Mouse (Mus musculus) regulatory T cell (primary cell): Measurements from ENCODE around the gene Agap2.
"Not testable (repeated sequence)": the region's sequence is repeated elsewhere in the genome, so short reads cannot be mapped to it uniquely, and the experiment has no call there.

Source experiments
- in situ Hi-C: fragments of 300-600 bp; cut with MboI, MseI; formaldehyde crosslinking; loops from one replicate; pipeline ENCODE4 v1.15.1; 2025; ENCODE audit warnings: high pct_unique_total_duplicates

Agap2 gene

GRCm38 (mm10) chr10:127059174-127059967 is 15.7 kb upstream of the Agap2 start:
- in situ Hi-C loops = no loop called here

DNA sequence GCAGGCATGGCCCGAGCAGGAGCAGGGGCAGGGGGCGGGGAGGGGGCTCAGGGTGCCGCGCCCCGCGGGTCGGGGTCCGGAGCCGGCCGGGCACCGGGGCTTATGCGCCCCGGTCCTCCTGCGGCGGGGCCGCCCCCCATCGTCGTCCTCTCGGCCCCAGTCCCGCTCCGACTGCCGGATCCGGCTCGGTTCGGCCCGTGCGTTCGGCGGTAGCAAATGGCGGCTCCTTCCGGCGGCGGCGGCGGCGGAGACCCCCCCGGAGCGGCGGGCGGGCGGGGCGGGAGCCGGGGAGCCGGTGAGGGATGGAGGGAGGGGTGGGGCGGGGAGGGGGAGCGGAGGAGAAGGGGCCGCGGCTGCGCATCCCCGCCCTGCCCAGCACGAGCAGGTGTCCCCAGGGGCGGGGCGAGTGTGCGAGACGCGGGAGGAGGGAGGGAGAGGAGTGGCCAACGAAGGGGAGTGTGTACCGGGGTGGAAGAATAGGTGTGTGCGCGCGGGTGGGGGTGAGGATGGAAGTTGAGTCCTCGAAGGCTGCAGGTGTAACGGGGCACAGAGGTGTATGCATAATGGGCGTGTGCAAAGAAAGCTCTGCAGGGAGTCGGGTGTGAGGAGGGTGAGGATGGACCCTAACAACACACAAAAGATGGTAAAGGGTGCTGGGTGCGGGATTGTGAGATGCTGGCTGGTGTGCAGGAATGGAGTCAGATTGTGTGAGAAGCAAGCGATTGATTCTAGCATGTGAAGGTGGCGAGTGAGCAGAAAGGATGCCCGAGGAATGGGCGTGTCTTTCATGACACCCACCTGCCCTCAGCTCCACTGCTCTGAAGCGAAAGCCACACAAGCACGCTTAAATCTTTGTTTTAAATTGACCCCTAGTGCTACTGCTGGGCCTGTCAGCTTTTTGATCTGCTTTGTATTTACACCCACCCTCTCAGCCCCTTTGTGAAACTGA is 14.8 kb upstream of the Agap2 start, which contains the start of gene March9:
Gene March9 (minus strand): TSS at position 217 of the 949 bp plus-strand sequence.
- in situ Hi-C loops = no loop called here

DNA sequence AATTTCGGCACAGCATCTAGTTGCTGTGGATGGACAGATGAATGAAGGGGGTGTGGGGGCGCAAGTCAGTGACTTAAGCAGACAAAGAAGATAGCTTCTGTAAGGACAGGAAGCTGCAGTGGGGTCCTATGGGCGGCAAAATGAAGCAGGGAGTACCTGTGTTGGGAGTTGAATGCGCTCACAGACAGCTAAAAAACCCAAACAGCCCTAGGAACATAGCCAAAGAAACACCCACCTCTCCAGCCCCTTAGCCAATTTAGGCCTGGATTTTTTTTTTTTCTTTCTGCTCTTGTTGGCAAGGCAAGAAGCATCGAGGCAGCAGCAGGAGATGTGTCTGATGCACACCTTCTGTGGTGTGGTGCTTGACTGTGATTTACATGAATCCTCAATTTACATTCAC is 14.0 kb upstream of the Agap2 start:
- in situ Hi-C loops = no loop called here

- in situ Hi-C loops = no loop called here
Observed at GRCm38 (mm10) chr10:127061513-127061912, 13.6 kb upstream of the Agap2 start.

DNA sequence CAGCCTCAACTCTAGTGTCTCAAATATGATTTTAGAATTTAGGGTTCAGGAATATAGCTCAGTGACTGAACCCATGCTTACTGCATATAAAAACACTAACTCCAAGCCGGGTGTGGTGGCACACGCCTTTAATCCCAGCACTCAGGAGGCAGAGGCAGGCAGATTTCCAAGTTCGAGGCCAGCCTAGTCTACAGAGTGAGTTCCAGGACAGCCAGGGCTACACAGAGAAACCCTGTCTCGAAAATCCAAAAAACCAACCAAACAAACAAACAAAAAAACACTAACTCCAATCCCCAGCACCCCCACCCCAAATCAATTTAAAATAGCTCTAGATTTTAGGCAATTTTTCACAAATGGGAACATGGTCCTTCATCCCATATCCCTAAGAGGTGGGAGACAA is 13.0 kb upstream of the Agap2 start:
- in situ Hi-C loops = not testable (repeated sequence)

- in situ Hi-C loops = no loop called here
Observed at GRCm38 (mm10) chr10:127062503-127062902, 12.6 kb upstream of the Agap2 start.

- in situ Hi-C loops = no loop called here
Observed at GRCm38 (mm10) chr10:127063239-127063872, 11.7 kb upstream of the Agap2 start, which contains the start of gene Cdk4. Gene Cdk4, plus strand, starts transcription at chr10:127063534.

DNA sequence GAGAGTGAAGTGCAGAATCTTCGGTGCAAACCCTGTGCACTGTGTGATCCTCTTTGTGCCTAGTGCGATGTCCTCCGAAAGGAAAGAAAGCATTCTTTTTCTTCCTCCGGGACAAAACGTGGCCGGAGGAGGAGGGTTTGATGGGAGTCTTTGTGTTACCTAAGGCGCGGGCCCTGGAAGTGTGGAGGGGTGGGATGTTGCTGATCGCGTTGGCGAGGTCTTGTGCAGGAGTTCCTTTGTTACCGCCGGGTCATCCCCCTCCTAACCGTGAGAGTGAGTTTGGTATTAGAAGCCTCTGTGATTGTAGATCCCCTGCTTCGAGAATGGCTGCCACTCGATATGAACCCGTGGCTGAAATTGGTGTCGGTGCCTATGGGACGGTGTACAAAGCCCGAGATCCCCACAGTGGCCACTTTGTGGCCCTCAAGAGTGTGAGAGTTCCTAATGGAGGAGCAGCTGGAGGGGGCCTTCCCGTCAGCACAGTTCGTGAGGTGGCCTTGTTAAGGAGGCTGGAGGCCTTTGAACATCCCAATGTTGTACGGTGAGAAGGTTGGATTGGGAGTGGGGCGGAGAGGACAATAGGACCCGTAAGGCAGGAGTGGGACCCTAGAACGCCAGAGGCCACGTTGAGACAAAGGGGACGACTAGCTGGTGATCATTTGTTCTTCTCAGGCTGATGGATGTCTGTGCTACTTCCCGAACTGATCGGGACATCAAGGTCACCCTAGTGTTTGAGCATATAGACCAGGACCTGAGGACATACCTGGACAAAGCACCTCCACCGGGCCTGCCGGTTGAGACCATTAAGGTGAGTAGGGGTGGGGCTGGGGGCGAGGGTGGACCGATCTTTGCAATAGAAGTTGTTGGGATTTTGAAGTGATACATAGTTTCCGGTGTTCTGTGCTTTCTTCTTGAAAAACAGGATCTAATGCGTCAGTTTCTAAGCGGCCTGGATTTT is 10.9 kb upstream of the Agap2 start:
- in situ Hi-C loops = no loop called here

DNA sequence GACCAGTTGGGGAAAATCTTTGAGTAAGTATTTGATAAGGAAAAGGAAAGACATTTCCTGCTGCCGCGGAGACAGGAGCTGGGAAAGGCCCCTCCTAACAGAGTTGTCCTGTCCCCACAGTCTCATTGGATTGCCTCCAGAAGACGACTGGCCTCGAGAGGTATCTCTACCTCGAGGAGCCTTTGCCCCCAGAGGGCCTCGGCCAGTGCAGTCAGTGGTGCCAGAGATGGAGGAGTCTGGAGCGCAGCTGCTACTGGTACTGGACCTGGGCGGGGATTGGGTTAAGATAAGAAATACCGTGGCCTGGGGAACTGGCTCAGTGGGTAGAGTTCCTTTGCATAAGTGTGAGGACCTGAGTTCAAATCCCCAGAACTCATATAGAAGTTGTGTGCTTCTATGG is 9.1 kb upstream of the Agap2 start:
- in situ Hi-C loops = no loop called here

GRCm38 (mm10) chr10:127066519-127067018 is 8.5 kb upstream of the Agap2 start:
- in situ Hi-C loops = no loop called here

GRCm38 (mm10) chr10:127068360-127069038 is 6.6 kb upstream of the Agap2 start:
- in situ Hi-C loops = no loop called here

DNA sequence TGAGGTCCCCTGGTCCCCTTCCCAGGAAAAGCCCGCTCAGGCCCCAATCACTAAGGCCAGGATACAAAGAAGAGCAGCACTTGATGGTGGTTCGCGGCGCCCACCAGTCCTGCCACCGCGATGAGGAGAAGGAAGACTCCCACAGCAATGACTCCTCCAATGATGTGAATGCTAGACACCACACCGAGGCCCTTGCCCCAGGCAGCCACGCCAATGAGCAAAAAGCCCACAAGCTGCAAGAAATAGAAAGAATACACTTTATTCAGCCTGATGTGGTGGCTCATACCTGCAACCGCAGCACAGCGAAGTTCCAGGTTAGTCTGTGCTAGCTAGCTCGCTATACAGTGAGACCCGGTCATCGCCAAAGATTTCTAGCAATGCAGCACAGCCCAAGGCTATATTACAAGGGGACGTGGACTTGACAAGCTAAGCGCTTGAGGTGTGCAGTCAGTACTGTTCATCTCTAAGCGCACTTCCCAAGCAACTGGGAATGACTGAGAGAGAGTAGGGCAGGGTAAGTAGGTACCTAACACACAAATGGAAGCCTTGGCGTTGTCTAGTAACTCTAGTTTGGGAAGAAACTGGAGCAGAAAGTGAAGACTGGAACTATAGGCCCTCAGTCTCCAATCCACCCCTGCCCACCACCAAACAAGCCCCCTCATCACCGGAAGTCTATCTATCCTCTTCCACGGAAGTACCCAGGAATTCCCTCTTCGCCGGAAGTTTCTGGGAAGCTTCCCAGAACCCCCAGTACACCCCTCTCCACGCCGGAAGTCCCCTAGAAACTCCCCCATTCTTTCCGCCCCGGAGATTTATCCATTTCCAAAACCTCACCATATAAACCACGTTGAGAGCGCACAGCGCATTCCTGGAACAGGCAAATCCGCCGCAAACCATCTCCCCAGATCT is 5.5 kb upstream of the Agap2 start:
- in situ Hi-C loops = no loop called here

- in situ Hi-C loops = no loop called here
Observed at GRCm38 (mm10) chr10:127070190-127071121, 4.6 kb upstream of the Agap2 start, which contains the start of gene Tspan31. Gene Tspan31, minus strand, starts transcription at chr10:127070264.

DNA sequence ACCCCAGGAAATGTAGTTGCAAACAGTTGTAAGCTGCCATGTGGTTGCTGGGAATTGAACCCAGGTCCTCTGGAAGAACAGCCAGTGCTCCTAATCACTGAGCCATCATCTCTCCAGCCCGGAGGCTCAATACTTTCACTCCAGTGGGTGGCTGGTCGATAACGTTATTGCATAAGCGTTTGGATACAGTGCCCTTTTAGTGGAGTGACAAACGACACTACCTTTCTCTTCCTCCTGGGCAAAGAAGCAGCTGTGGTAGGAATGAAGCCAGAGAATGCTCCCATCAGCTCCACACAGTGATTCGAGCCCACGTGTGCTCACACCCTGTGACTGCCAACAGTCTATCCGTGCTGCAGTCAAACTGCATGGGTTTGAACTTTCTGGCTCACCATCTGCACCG is 3.9 kb upstream of the Agap2 start:
- in situ Hi-C loops = no loop called here

DNA sequence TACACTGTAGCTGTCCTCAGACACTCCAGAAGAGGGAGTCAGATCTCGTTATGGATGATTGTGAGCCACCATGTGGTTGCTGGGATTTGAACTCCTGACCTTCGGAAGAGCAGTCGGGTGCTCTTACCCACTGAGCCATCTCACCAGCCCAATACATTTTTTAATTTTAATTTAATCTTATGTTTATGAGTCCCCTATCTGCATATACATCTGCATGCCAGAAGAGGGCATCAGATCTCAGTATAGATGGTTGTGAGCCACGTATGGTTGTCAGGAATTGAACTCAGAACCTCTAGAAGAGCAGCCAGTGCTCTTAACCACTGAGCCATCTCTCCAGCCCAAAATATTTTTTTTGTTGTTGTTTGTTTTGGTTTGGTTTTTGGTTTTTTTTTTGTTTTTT is 2.8 kb upstream of the Agap2 start:
- in situ Hi-C loops = not testable (repeated sequence)

DNA sequence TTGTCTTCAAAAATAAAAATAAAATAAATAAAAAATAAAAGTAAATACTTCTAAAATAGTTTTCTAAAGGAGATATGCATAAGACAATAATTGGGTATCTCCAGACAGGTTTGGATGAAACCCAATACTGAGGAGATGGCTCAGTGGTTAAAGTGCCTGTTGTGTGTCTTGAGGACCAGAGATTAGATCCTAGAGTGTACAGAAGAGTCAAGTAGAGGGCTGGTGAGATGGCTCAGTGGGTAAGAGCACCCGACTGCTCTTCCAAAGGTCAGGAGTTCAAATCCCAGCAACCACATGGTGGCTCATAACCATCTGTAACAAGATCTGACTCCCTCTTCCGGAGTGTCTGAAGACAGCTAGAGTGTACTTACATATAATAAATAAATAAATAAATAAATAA is 2.1 kb upstream of the Agap2 start:
- in situ Hi-C loops = not testable (repeated sequence)

DNA sequence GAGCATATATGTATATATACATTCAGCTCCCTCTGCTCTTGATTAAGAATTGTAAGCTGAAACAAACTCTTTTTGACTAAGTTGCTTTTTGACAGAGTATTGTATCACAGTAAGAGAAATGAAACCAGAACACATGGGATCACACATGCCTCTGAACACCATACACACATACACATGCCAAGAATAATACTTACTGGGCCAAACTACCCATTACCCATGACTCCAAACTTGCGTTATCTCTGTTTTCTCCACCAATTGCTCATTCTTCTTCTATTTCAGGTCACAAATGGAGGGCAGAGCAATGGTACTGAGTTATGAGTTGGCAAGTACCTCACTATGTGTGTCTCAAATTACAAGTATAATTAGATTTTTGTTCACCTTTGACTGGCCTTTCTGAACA is 1.1 kb upstream of the Agap2 start:
- in situ Hi-C loops = no loop called here

DNA sequence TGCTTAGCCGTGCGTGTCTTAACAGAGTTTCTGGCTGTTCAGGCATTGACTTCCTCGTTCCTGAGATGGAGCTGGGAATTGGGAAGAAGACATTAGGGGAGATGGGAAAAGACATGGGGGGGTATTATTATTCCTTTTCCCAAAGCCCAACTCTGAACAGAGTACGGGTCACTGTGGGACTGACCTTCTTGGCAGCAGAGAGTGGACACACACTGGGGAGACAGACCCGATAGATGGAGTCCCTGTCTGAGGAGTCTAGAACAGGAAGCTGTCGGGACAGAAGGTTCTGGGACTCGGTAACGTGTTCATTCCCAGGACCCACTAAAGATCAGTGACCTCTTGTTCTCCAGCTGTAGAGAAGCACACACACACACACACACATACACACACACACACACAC is 567 bp downstream of the Agap2 start:
- in situ Hi-C loops = loop anchor here (5.0 kb wide), 1 partner anchor 982 kb away; the partner anchor contains the start of gene Ptges3
